Mouse (Mus musculus) cerebellum, adult 2 months (tissue): ENCODE measurements at regions not wholly inside any gene's neighbourhood (a gene's known extent, or its start where the extent isn't known, plus 50 kb on each side); places are given as distances from the start of the nearest gene placed in this dataset.

Experiments
- DNase-seq, 2 experiments: peaks; one replicate each; pipeline ENCODE4 v3.0.0; 2021
- H3K27ac ChIP-seq: fragments of 200-500 bp; 2 replicates; pipeline ENCODE4 v1.5.1; 2012; ENCODE audit warnings: low read length, control low read depth, inconsistent platforms; ENCODE audit not compliant: insufficient read depth
- H3K27me3 ChIP-seq: fragments of 200-500 bp; 2 replicates; pipeline ENCODE4 v1.6.1; 2012; ENCODE audit warnings: inconsistent platforms, mild to moderate bottlenecking, low read length, moderate library complexity; ENCODE audit not compliant: control insufficient read depth, insufficient read depth
- H3K4me1 ChIP-seq: fragments of 200-500 bp; 2 replicates; pipeline ENCODE4 v1.6.1; 2011; ENCODE audit warnings: low read length; ENCODE audit not compliant: control insufficient read depth, insufficient read depth
- H3K4me3 ChIP-seq: fragments of 200-500 bp; replicated peaks from 2 replicates; pipeline ENCODE3; 2011; ENCODE audit warnings: mild to moderate bottlenecking, low read depth, low read length, control low read depth; ENCODE audit not compliant: insufficient read depth
- CTCF ChIP-seq: fragments of 200-500 bp; IDR thresholded peaks from 2 replicates; pipeline ENCODE4 v1.5.1; 2011; ENCODE audit warnings: low read depth, mild to moderate bottlenecking, control low read depth, low read length, moderate library complexity, borderline replicate concordance; ENCODE audit not compliant: insufficient read depth
- POLR2A ChIP-seq: fragments of 200-500 bp; IDR thresholded peaks from 2 replicates; pipeline ENCODE4 v1.6.1; 2011; ENCODE audit warnings: low read length, control low read depth, borderline replicate concordance; ENCODE audit not compliant: insufficient read depth
- WGBS: fragments of 180-500 bp; shearing (Covaris S2); methylation state at CpG from one replicate; pipeline ENCODE4 v1.1.7; 2018; 5-methylcytosine and 5-hydroxymethylcytosine counted together

DNA sequence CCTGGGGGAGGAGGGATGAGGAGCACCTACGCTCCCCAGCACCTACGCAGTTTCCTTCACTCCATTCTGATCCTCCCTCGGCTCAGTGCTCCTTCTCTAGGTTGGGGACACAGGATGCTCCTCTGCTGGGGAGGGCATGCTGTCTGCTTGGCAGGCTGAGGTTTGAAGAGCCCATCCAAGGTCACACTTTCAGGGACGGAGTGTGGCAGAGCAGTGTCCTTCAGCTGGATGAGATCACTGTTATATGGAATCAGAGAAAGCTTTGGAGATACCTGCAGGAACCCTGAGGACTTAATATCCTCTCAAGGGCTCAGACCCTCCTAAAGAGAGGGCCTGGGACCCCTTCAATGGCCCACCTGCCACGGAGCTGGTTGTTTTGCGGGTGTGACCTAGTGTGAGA, 60.5 kb downstream of the Klhdc7a start:
- H3K27ac ChIP-seq, result no peak overlapping the region
- 0 out of 2 replicates have a peak, but pooled peaks cover 3% of the 10 kb centered on the region for H3K4me1 ChIP-seq
- TF ChIP-seq CTCF (no peak), POLR2A (no peak)
- H3K27me3 ChIP-seq, result no peaks in the 10 kb centered on the region
- no peak for DNase-seq
- no peak overlapping the region for H3K4me3 ChIP-seq
- 93% methylated on average over 6 of the region's 6 CpGs for WGBS

DNA sequence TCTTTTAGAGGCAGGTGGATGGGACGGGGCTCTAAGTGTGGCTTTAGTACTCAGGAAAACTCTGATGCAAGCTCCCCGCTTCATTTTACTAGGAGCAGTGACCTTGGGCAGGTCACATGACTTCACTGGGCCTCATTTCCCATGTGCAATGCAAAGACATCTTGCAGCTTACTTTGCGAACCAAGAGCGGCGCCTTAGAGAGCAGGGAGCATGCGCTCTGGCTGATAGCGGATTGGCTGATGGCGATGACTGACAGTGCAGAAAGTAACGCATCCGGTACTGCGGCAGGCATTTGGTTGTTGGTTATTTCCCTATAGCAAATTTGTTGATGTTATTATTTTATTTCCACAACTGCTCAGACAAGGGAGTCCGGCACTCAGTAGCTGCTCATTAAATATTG, 61.6 kb downstream of the Klhdc7a start:
- 0 out of 2 replicates have a peak, but pooled peaks cover 3% of the 10 kb centered on the region for H3K4me1 ChIP-seq
- no peak overlapping the region for H3K4me3 ChIP-seq
- H3K27ac ChIP-seq, result no peak overlapping the region
- WGBS, result 97% methylated on average over 12 of the region's 12 CpGs
- no peak for DNase-seq
- TF ChIP-seq POLR2A (no peak), CTCF (no peak)
- H3K27me3 ChIP-seq, result no peaks in the 10 kb centered on the region

GRCm38 (mm10) chr4:139905093-139905783, 62.6 kb downstream of the Klhdc7a start:
- H3K4me3 ChIP-seq, result no peak overlapping the region
- H3K27ac ChIP-seq, result no peak overlapping the region
- TF ChIP-seq POLR2A (no peak), CTCF (no peak)
- H3K4me1 ChIP-seq, result 0 out of 2 replicates have a peak, but pooled peaks cover 3% of the 10 kb centered on the region
- H3K27me3 ChIP-seq, result no peaks in the 10 kb centered on the region
- WGBS, result 23% methylated on average over 17 of the region's 17 CpGs
- no peak for DNase-seq

DNA sequence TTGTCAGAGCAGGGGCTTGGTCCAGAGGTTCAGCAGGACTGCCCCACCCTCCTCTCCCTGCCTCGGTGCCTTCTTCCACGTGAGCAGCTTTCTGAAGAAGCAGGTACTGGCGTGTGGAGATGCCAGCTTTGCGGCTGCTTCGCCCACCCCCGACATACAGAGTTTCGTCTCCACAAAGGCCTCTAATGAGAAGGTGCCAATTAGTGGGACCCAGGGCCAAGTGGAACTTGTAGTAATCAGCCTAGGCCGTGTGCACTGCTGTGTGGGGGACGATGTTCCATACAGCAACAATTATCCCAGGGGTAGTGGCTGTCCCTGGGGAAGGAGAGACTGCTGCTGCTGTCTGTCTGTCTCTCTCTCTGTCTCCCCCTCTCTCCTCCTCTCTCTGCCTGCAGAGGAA, 66.6 kb upstream of the Pax7 start:
- Histone ChIP-seq H3K27me3 (no peaks in the 10 kb centered on the region), H3K4me3 (no peak overlapping the region)
- 32% methylated on average over 9 of the region's 9 CpGs for WGBS

GRCm38 (mm10) chr4:139899410-139899809, 66.1 kb upstream of the Pax7 start:
- 19% methylated on average over 8 of the region's 8 CpGs for WGBS
- peak in 1 of 2 experiments; percentile 16 for DNase-seq
- TF ChIP-seq CTCF (no peak), POLR2A (no peak)
- H3K27ac ChIP-seq, result no peak overlapping the region
- no peaks in the 10 kb centered on the region for H3K4me1 ChIP-seq
- no peaks in the 10 kb centered on the region for H3K27me3 ChIP-seq
- H3K4me3 ChIP-seq, result no peak overlapping the region

More for the DNA sequence above, 66.6 kb upstream of the Pax7 start:
- no peaks in the 10 kb centered on the region for H3K4me1 ChIP-seq
- TF ChIP-seq CTCF (no peak), POLR2A (no peak)
- no peak overlapping the region for H3K27ac ChIP-seq
- DNase-seq, result no peak

- Histone ChIP-seq H3K27me3 (no peaks in the 10 kb centered on the region), H3K4me1 (no peaks in the 10 kb centered on the region), H3K4me3 (no peak overlapping the region), H3K27ac (no peak overlapping the region)
- 75% methylated on average over 7 of the region's 7 CpGs for WGBS
- no peak for DNase-seq
- TF ChIP-seq POLR2A (no peak), CTCF (no peak)
Observed at GRCm38 (mm10) chr4:139892678-139893077, 59.4 kb upstream of the Pax7 start.

GRCm38 (mm10) chr4:139889013-139889412, 55.7 kb upstream of the Pax7 start:
- TF ChIP-seq CTCF (no peak), POLR2A (no peak)
- WGBS, result 32% methylated on average over 13 of the region's 13 CpGs
- Histone ChIP-seq H3K4me1 (no peaks in the 10 kb centered on the region), H3K4me3 (no peak overlapping the region), H3K27me3 (no peaks in the 10 kb centered on the region), H3K27ac (no peak overlapping the region)
- no peak for DNase-seq
